Mouse (Mus musculus): ENCODE measurements at regions not wholly inside any gene's neighbourhood (a gene's known extent, or its start where the extent isn't known, plus 50 kb on each side); places are given as distances from the start of the nearest gene placed in this dataset.

GRCm38 (mm10) chr10:61034056-61034455 is 55.1 kb upstream of the Pcbd1 start:
- Histone ChIP-seq H3K9me3 (no peaks in the 10 kb centered on the region), H3K36me3 (no peaks in the 10 kb centered on the region), H3K4me1 (replicated peaks) (0 out of 2 replicates have a peak, but pooled peaks cover 2% of the 10 kb centered on the region), H3K27ac (no peak overlapping the region), H3K4me3 (no peak overlapping the region), H3K27me3 (ENCODE audit: insufficient read depth, poor library complexity, severe bottlenecking) (0 out of 2 replicates have a peak, but pooled peaks cover 10% of the 10 kb centered on the region)
- WGBS = 63% methylated on average over 6 of the region's 6 CpGs
- no peak for DNase-seq (ENCODE audit: low spot score)

DNA sequence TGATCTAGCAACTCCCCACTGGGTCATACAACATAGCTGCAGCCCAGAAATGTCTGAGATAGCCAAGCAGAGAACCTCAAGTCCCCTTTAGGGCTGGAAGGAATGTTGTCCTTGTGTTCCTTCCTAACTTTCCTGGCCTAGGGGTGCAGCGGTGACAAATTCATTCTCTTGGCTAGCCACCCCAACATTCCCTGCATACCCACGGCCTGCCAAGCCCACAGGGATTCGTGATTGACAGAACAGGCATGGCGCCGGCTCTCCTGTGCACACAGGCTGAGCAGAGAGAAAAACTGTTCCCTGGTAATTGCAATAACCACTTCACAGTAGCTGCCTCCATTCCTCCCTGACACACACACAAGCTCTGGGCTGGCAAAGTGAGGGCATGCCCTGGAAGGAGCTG is 60.5 kb upstream of the Pcbd1 start:
- Histone ChIP-seq H3K27ac (no peak overlapping the region), H3K27me3 (ENCODE audit: insufficient read depth, poor library complexity, severe bottlenecking) (0 out of 2 replicates have a peak, but pooled peaks cover 7% of the 10 kb centered on the region), H3K36me3 (no peaks in the 10 kb centered on the region), H3K9me3 (no peaks in the 10 kb centered on the region), H3K4me1 (replicated peaks) (0 out of 2 replicates have a peak, but pooled peaks cover 3% of the 10 kb centered on the region), H3K4me3 (no peak overlapping the region)
- WGBS = 77% methylated on average over 5 of the region's 5 CpGs
- DNase-seq (ENCODE audit: low spot score) = no peak

GRCm38 (mm10) chr10:61027215-61027614 is 61.9 kb upstream of the Pcbd1 start:
- Histone ChIP-seq H3K9me3 (no peaks in the 10 kb centered on the region), H3K27ac (no peak overlapping the region), H3K4me3 (no peak overlapping the region), H3K36me3 (no peaks in the 10 kb centered on the region), H3K4me1 (replicated peaks) (0 out of 2 replicates have a peak, but pooled peaks cover 3% of the 10 kb centered on the region), H3K27me3 (ENCODE audit: insufficient read depth, poor library complexity, severe bottlenecking) (0 out of 2 replicates have a peak, but pooled peaks cover 7% of the 10 kb centered on the region)
- 90% methylated on average over 6 of the region's 6 CpGs for WGBS
- DNase-seq (ENCODE audit: low spot score) = no peak

DNA sequence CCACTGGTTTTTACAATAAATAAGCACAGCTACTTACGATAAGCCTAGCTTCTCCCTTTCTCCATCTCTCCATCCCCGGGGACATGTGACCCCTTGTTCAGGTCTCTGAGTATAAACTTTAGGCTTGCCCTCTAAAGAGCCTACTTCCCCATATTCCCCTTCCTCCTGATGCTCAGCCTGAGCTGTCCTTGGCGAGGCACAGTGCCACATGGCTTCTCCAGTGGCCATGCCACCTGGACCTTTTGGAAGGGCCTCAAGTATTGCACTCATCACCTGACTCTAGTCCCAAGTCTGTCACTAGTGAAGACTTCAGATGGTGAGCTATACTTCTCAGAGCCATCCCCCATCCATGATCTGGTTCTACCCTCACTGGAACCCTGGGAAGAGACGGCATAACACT is 64.1 kb upstream of the Pcbd1 start:
- no peak overlapping the region for H3K27ac ChIP-seq
- DNase-seq (ENCODE audit: low spot score) = no peak
- H3K27me3 ChIP-seq (ENCODE audit: insufficient read depth, poor library complexity, severe bottlenecking) = 0 out of 2 replicates have a peak, but pooled peaks cover 10% of the 10 kb centered on the region
- H3K4me1 ChIP-seq (replicated peaks) = 0 out of 2 replicates have a peak, but pooled peaks cover 3% of the 10 kb centered on the region
- 77% methylated on average over 4 of the region's 4 CpGs for WGBS
- H3K9me3 ChIP-seq = no peaks in the 10 kb centered on the region
- no peaks in the 10 kb centered on the region for H3K36me3 ChIP-seq
- no peak overlapping the region for H3K4me3 ChIP-seq

DNA sequence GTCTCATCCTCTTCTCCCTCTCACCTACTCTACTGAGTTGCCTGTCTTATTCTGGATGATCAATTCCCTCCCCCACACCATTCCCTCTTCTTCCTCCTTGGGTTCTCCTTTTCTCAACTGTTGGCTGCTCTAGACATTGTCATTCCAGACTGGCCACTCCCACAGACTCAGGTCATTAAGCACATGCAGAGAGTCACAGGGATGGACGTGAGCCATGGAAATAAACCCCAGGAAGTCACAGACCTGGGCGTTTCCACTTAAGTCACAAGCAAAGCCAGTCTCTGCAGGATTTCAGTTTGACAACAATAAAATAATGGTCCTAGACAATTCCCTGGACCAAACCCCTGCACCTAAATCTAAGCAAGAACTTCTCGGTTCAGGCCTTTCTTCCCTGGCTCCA is 65.0 kb upstream of the Pcbd1 start:
- no peak for DNase-seq (ENCODE audit: low spot score)
- Histone ChIP-seq H3K36me3 (no peaks in the 10 kb centered on the region), H3K9me3 (no peaks in the 10 kb centered on the region), H3K27me3 (ENCODE audit: insufficient read depth, poor library complexity, severe bottlenecking) (0 out of 2 replicates have a peak, but pooled peaks cover 8% of the 10 kb centered on the region), H3K4me3 (no peak overlapping the region), H3K27ac (no peak overlapping the region), H3K4me1 (replicated peaks) (0 out of 2 replicates have a peak, but pooled peaks cover 3% of the 10 kb centered on the region)
- WGBS = 36% methylated on average over 3 of the region's 3 CpGs

DNA sequence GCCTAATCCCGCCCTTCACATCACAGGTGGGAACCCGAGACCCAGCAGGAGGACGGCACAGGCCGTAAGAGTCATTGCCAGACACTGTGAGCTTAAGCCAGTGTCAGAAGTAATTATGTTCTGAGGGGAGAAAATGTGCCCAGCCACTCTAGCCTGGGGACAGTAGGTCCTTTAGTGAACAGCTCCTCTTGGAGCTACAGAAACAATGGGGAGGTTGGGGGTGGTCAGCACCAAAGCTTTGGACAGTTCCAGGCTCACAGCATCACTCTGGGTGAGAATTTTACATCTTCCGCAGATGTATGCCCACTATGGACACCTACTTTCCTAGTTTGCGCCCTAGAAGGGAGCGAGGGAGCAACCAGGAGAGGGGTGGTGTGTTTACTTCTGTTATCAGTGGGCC is 65.7 kb upstream of the Pcbd1 start:
- no peaks in the 10 kb centered on the region for H3K36me3 ChIP-seq
- 40% methylated on average over 7 of the region's 7 CpGs for WGBS
- DNase-seq (ENCODE audit: low spot score) = peak; percentile 39
- no peak overlapping the region for H3K27ac ChIP-seq
- 0 out of 2 replicates have a peak, but pooled peaks cover 3% of the 10 kb centered on the region for H3K4me1 ChIP-seq (replicated peaks)
- no peaks in the 10 kb centered on the region for H3K9me3 ChIP-seq
- 0 out of 2 replicates have a peak, but pooled peaks cover 2% of the 10 kb centered on the region for H3K27me3 ChIP-seq (ENCODE audit: insufficient read depth, poor library complexity, severe bottlenecking)
- H3K4me3 ChIP-seq = no peak overlapping the region

DNA sequence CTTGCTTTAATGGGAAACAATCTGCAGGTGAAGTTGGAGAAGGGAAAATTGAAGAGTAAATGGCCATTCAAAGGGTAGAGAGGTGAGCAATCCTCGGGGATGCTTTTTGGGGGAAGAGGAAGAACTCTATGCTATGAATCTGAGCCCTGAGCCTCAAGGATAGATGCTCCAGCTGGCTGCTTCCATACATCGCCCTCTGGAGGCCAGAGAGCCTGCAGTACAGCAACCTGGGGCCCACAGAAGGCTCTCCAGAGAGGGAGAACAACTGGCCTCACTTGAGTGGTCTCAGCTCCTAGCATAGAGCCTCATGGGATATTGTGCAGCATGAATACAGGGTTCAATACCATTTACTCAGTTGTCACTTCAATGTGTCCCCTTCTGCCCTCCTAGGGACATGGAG is 69.6 kb upstream of the Pcbd1 start:
- no peaks in the 10 kb centered on the region for H3K36me3 ChIP-seq
- H3K27ac ChIP-seq = no peak overlapping the region
- DNase-seq (ENCODE audit: low spot score) = no peak
- peaks cover 15% of the 10 kb centered on the region for H3K4me1 ChIP-seq (replicated peaks)
- no peak overlapping the region for H3K4me3 ChIP-seq
- no peaks in the 10 kb centered on the region for H3K9me3 ChIP-seq
- WGBS = 26% methylated on average over 2 of the region's 2 CpGs
- peaks cover 5% of the 10 kb centered on the region; the same call in 1 of the 2 replicates for H3K27me3 ChIP-seq (ENCODE audit: insufficient read depth, poor library complexity, severe bottlenecking)

DNA sequence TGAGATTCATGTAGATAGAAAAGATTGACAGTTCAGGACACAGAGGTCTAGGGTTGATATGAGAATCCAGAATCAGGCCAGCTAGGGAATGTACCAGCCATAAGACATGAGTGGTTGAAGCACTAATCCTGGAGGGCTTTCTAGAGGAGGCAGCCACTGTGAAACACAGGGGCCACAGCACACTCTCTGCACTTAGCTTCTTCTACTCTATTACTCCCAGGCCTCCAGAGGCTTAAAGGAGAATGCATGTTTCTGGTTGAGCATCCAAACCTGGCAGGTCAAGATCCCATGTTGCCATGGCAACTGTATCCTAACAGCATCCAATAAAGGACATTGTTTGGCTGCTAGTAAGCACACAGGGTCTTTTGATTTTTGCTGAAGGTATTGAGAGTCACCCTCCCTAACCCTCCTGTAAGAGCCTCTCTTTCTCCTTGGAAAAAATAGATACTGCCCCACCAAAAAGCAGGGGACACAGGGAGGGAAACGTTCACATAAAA is 76.9 kb upstream of the Pcbd1 start:
- Histone ChIP-seq H3K4me3 (no peak overlapping the region), H3K4me1 (replicated peaks) (peaks cover 22% of the 10 kb centered on the region), H3K27me3 (ENCODE audit: insufficient read depth, poor library complexity, severe bottlenecking) (peaks cover 3% of the 10 kb centered on the region; the same call in 1 of the 2 replicates), H3K9me3 (no peaks in the 10 kb centered on the region), H3K36me3 (no peaks in the 10 kb centered on the region), H3K27ac (no peak overlapping the region)
- no peak for DNase-seq (ENCODE audit: low spot score)
- 64% methylated on average over 1 of the region's 1 CpGs for WGBS

GRCm38 (mm10) chr10:61010697-61011096 is 78.4 kb upstream of the Pcbd1 start:
- Histone ChIP-seq H3K27me3 (ENCODE audit: insufficient read depth, poor library complexity, severe bottlenecking) (peaks cover 3% of the 10 kb centered on the region), H3K27ac (no peak overlapping the region), H3K4me3 (no peak overlapping the region), H3K9me3 (no peaks in the 10 kb centered on the region), H3K36me3 (no peaks in the 10 kb centered on the region), H3K4me1 (replicated peaks) (peaks cover 11% of the 10 kb centered on the region; the same call in 1 of the 2 replicates)
- no peak for DNase-seq (ENCODE audit: low spot score)
- WGBS = 78% methylated on average over 4 of the region's 4 CpGs

DNA sequence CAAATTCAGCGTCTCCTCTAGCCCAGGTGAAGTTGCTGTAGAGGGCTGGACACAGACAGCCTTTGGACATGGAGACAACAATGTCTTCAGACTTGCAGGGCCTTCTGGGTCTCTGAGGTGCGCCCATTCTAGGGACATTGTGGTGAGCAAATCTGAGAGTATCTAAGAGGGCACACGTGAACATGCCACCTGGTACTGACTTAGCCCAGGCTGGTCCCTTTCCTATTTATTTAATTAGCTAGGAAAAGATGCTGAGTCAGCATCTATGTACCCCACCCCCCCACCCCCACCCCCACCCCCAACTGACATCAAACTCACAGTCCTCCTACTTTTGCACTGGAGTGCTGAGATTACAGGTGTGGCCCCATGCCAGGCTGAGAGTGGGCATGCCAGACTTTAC is 81.7 kb upstream of the Pcbd1 start:
- Histone ChIP-seq H3K27ac (no peak overlapping the region), H3K27me3 (ENCODE audit: insufficient read depth, poor library complexity, severe bottlenecking) (no peaks in the 10 kb centered on the region; the same call in 1 of the 2 replicates), H3K36me3 (no peaks in the 10 kb centered on the region), H3K9me3 (no peaks in the 10 kb centered on the region), H3K4me1 (replicated peaks) (no peaks in the 10 kb centered on the region), H3K4me3 (no peak overlapping the region)
- WGBS = 90% methylated on average over 3 of the region's 3 CpGs
- no peak for DNase-seq (ENCODE audit: low spot score)

- no peak for DNase-seq (ENCODE audit: low spot score)
- no peaks in the 10 kb centered on the region for H3K36me3 ChIP-seq
- no peak overlapping the region for H3K27ac ChIP-seq
- no peaks in the 10 kb centered on the region; the same call in 1 of the 2 replicates for H3K27me3 ChIP-seq (ENCODE audit: insufficient read depth, poor library complexity, severe bottlenecking)
- peaks cover 8% of the 10 kb centered on the region; the same call in 1 of the 2 replicates for H3K9me3 ChIP-seq
- 94% methylated on average over 22 of the region's 22 CpGs for WGBS
- H3K4me1 ChIP-seq (replicated peaks) = 0 out of 2 replicates have a peak, but pooled peaks cover 4% of the 10 kb centered on the region
- no peak overlapping the region for H3K4me3 ChIP-seq
These were observed 87.4 kb upstream of the Pcbd1 start for GRCm38 (mm10) chr10:61001745-61002160.

GRCm38 (mm10) chr10:60997393-60997792 is 91.7 kb upstream of the Pcbd1 start:
- H3K36me3 ChIP-seq = no peaks in the 10 kb centered on the region
- H3K4me1 ChIP-seq (replicated peaks) = 0 out of 2 replicates have a peak, but pooled peaks cover 4% of the 10 kb centered on the region
- WGBS = 72% methylated on average over 9 of the region's 9 CpGs
- peaks cover 5% of the 10 kb centered on the region; the same call in 1 of the 2 replicates for H3K27me3 ChIP-seq (ENCODE audit: insufficient read depth, poor library complexity, severe bottlenecking)
- no peak overlapping the region for H3K27ac ChIP-seq
- no peak overlapping the region for H3K4me3 ChIP-seq
- H3K9me3 ChIP-seq = peaks cover 15% of the 10 kb centered on the region; the same call in 1 of the 2 replicates
- DNase-seq (ENCODE audit: low spot score) = no peak

DNA sequence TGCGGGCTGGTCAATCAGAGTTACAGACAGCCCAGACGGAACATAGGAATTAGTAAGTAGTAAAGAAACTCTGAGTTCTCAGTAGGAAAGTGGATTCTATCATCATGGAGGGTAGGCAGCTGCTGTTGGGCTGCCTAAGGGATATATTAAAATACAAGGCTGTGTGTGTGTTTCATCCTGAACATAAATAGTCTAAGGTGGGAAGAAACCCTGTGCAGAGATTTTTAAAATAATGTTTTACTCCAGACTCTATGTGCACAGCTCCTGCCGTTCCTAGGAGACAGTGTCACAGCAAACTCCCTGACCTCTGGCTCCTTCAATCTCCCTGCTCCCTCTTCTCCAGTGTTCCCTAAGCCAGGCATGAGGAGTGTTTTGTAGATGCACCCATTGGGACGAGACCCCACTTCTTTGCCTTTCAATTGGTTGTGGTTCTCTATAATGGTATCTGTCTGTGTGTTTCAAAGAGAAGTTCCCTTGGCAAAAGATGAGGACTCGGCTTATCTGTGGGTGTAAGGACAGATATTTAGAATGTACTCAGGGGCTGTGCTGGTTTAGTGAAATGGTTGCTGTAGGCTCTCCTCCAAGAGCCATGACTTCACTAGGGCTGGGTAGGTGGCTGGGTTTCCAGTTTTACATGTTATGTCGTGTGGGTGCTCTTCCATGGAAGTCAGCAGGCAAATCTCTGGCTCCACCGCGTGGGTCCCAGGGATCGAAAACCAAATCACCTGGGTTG is 93.1 kb upstream of the Pcbd1 start:
- no peak overlapping the region for H3K4me3 ChIP-seq
- WGBS = 85% methylated on average over 9 of the region's 9 CpGs
- no peaks in the 10 kb centered on the region for H3K36me3 ChIP-seq
- H3K27me3 ChIP-seq (ENCODE audit: insufficient read depth, poor library complexity, severe bottlenecking) = peaks cover 5% of the 10 kb centered on the region; the same call in 1 of the 2 replicates
- DNase-seq (ENCODE audit: low spot score) = no peak
- 0 out of 2 replicates have a peak, but pooled peaks cover 4% of the 10 kb centered on the region for H3K4me1 ChIP-seq (replicated peaks)
- H3K9me3 ChIP-seq = peaks cover 8% of the 10 kb centered on the region; the same call in 1 of the 2 replicates
- H3K27ac ChIP-seq = no peak overlapping the region
